Mouse (Mus musculus): ENCODE results near the gene A730061H03Rik. TPM values are rescaled to one million over a fixed set of nuclear protein-coding genes. Genes with fewer than 3 reads are reported as not detected.

Gene A730061H03Rik
- total RNA-seq, 2 experiments from 2014 or later, result 4.6 to 8.2 TPM

Other genes starting within 250 kb of the A730061H03Rik start
- 38.9 and 48.0 TPM in 2 replicates for gene Dhrs4, start 81.6 kb downstream of the A730061H03Rik start, total RNA-seq (2015)
- 58.8 and 67.3 TPM in 2 replicates for gene Dhrs4, start 81.6 kb downstream of the A730061H03Rik start, total RNA-seq (2017)
- 0.05 and 0.15 TPM in 2 replicates for gene Carmil3, start 69.8 kb downstream of the A730061H03Rik start, total RNA-seq (2015)
- gene Carmil3, start 69.8 kb downstream of the A730061H03Rik start, total RNA-seq (2017), result not detected in 2 replicates
- not detected in 2 replicates for gene Cpne6, start 50.0 kb downstream of the A730061H03Rik start, total RNA-seq (2015)
- not detected in 2 replicates for gene Cpne6, start 50.0 kb downstream of the A730061H03Rik start, total RNA-seq (2017)
- gene Nrl, start 35.4 kb downstream of the A730061H03Rik start, total RNA-seq (2015), result not detected in 2 replicates
- not detected in 2 replicates for gene Nrl, start 35.4 kb downstream of the A730061H03Rik start, total RNA-seq (2017)
- gene Pck2, start 20.1 kb downstream of the A730061H03Rik start, total RNA-seq (2015), result 17.6 and 18.9 TPM in 2 replicates
- gene Pck2, start 20.1 kb downstream of the A730061H03Rik start, total RNA-seq (2017), result 32.5 and 44.3 TPM in 2 replicates
- gene Dcaf11, start 400 bp downstream of the A730061H03Rik start, total RNA-seq (2015), result 32.6 and 45.9 TPM in 2 replicates
- 61.1 and 69.1 TPM in 2 replicates for gene Dcaf11, start 400 bp downstream of the A730061H03Rik start, total RNA-seq (2017)
- gene Fitm1, start 15.2 kb upstream of the A730061H03Rik start, total RNA-seq (2015), result 0.81 TPM in 1 of 2 replicates, not detected in the other
- 0.20 and 1.00 TPM in 2 replicates for gene Fitm1, start 15.2 kb upstream of the A730061H03Rik start, total RNA-seq (2017)
- 899 and 931 TPM in 2 replicates for gene Psme1, start 17.7 kb upstream of the A730061H03Rik start, total RNA-seq (2015)
- gene Psme1, start 17.7 kb upstream of the A730061H03Rik start, total RNA-seq (2017), result 334 and 421 TPM in 2 replicates
- gene Emc9, start 24.9 kb upstream of the A730061H03Rik start, total RNA-seq (2015), result 5.1 and 5.5 TPM in 2 replicates
- 6.9 and 9.7 TPM in 2 replicates for gene Emc9, start 24.9 kb upstream of the A730061H03Rik start, total RNA-seq (2017)
- 374 and 388 TPM in 2 replicates for gene Psme2, start 30.7 kb upstream of the A730061H03Rik start, total RNA-seq (2015)
- gene Psme2, start 30.7 kb upstream of the A730061H03Rik start, total RNA-seq (2017), result 269 and 370 TPM in 2 replicates
- 23.5 and 34.4 TPM in 2 replicates for gene Rnf31, start 31.3 kb upstream of the A730061H03Rik start, total RNA-seq (2015)
- gene Rnf31, start 31.3 kb upstream of the A730061H03Rik start, total RNA-seq (2017), result 10.5 and 11.3 TPM in 2 replicates
- gene Irf9, start 43.2 kb upstream of the A730061H03Rik start, total RNA-seq (2015), result 20.6 and 24.8 TPM in 2 replicates
- gene Irf9, start 43.2 kb upstream of the A730061H03Rik start, total RNA-seq (2017), result 28.2 and 31.3 TPM in 2 replicates
- 3.5 and 9.5 TPM in 2 replicates for gene Rec8, start 57.6 kb upstream of the A730061H03Rik start, total RNA-seq (2015)
- gene Rec8, start 57.6 kb upstream of the A730061H03Rik start, total RNA-seq (2017), result 0.87 and 4.6 TPM in 2 replicates
- 28.3 and 31.0 TPM in 2 replicates for gene Ipo4, start 75.6 kb upstream of the A730061H03Rik start, total RNA-seq (2015)
- gene Ipo4, start 75.6 kb upstream of the A730061H03Rik start, total RNA-seq (2017), result 12.6 and 19.2 TPM in 2 replicates
- gene Gm49378, start 77.5 kb upstream of the A730061H03Rik start, total RNA-seq (2015), result 6.7 and 8.5 TPM in 2 replicates
- gene Gm49378, start 77.5 kb upstream of the A730061H03Rik start, total RNA-seq (2017), result 1.5 and 4.9 TPM in 2 replicates
- 35.8 and 39.1 TPM in 2 replicates for gene Tm9sf1, start 83.4 kb upstream of the A730061H03Rik start, total RNA-seq (2015)
- 47.3 and 56.1 TPM in 2 replicates for gene Tm9sf1, start 83.4 kb upstream of the A730061H03Rik start, total RNA-seq (2017)
- 0.37 and 0.62 TPM in 2 replicates for gene Tssk4, start 89.8 kb upstream of the A730061H03Rik start, total RNA-seq (2015)
- 0.08 and 0.88 TPM in 2 replicates for gene Tssk4, start 89.8 kb upstream of the A730061H03Rik start, total RNA-seq (2017)
- gene Mdp1, start 100.1 kb upstream of the A730061H03Rik start, total RNA-seq (2015), result 19.3 and 21.4 TPM in 2 replicates
- 21.7 and 22.4 TPM in 2 replicates for gene Mdp1, start 100.1 kb upstream of the A730061H03Rik start, total RNA-seq (2017)
- gene Gmpr2, start 111.5 kb upstream of the A730061H03Rik start, total RNA-seq (2015), result 29.4 and 36.0 TPM in 2 replicates
- gene Gmpr2, start 111.5 kb upstream of the A730061H03Rik start, total RNA-seq (2017), result 38.1 and 39.5 TPM in 2 replicates
- 491 and 506 TPM in 2 replicates for gene Nedd8, start 111.7 kb upstream of the A730061H03Rik start, total RNA-seq (2015)
- 258 and 288 TPM in 2 replicates for gene Nedd8, start 111.7 kb upstream of the A730061H03Rik start, total RNA-seq (2017)
- gene Tinf2, start 121.4 kb upstream of the A730061H03Rik start, total RNA-seq (2015), result 19.4 and 23.1 TPM in 2 replicates
- gene Tinf2, start 121.4 kb upstream of the A730061H03Rik start, total RNA-seq (2017), result 17.7 and 26.3 TPM in 2 replicates
- gene Tgm1, start 153.5 kb upstream of the A730061H03Rik start, total RNA-seq (2015), result 0.35 and 0.61 TPM in 2 replicates
- gene Tgm1, start 153.5 kb upstream of the A730061H03Rik start, total RNA-seq (2017), result 0.20 and 1.1 TPM in 2 replicates
- 8.7 and 14.0 TPM in 2 replicates for gene Rabggta, start 161.9 kb upstream of the A730061H03Rik start, total RNA-seq (2015)
- gene Rabggta, start 161.9 kb upstream of the A730061H03Rik start, total RNA-seq (2017), result 12.6 and 14.0 TPM in 2 replicates
- 45.7 and 50.9 TPM in 2 replicates for gene Dhrs1, start 185.3 kb upstream of the A730061H03Rik start, total RNA-seq (2015)
- 11.5 and 30.2 TPM in 2 replicates for gene Dhrs1, start 185.3 kb upstream of the A730061H03Rik start, total RNA-seq (2017)
- gene Nop9, start 185.3 kb upstream of the A730061H03Rik start, total RNA-seq (2015), result 25.6 and 26.5 TPM in 2 replicates
- 27.8 and 32.2 TPM in 2 replicates for gene Nop9, start 185.3 kb upstream of the A730061H03Rik start, total RNA-seq (2017)
- gene Cideb, start 198.1 kb upstream of the A730061H03Rik start, total RNA-seq (2015), result 0.20 and 0.77 TPM in 2 replicates
- gene Cideb, start 198.1 kb upstream of the A730061H03Rik start, total RNA-seq (2017), result 0.51 TPM in 1 of 2 replicates, not detected in the other
- gene Ltb4r2, start 201.0 kb upstream of the A730061H03Rik start, total RNA-seq (2015), result 0.39 and 0.44 TPM in 2 replicates
- 0.47 and 0.62 TPM in 2 replicates for gene Ltb4r2, start 201.0 kb upstream of the A730061H03Rik start, total RNA-seq (2017)
- 18.5 and 19.9 TPM in 2 replicates for gene Ltb4r1, start 205.6 kb upstream of the A730061H03Rik start, total RNA-seq (2015)
- 31.4 and 42.4 TPM in 2 replicates for gene Ltb4r1, start 205.6 kb upstream of the A730061H03Rik start, total RNA-seq (2017)
- 0.05 TPM in 1 of 2 replicates, not detected in the other for gene Adcy4, start 223.7 kb upstream of the A730061H03Rik start, total RNA-seq (2015)
- not detected in 2 replicates for gene Adcy4, start 223.7 kb upstream of the A730061H03Rik start, total RNA-seq (2017)
- gene Ripk3, start 228.5 kb upstream of the A730061H03Rik start, total RNA-seq (2015), result 116 and 152 TPM in 2 replicates
- gene Ripk3, start 228.5 kb upstream of the A730061H03Rik start, total RNA-seq (2017), result 25.3 and 49.9 TPM in 2 replicates